Mouse (Mus musculus) kidney, embryonic 16.5 days (tissue): ENCODE measurements around the gene Coasy. TPM values are rescaled to one million over a fixed set of nuclear protein-coding genes. Genes with fewer than 3 reads are reported as not detected.

ENCODE experiments used
- ATAC-seq: fragments of 200-750 bp; cut with Nextera tagmentation; 2 replicates; pipeline ENCODE4 v1.8.0; 2017; ENCODE audit warnings: moderate TSS enrichment; ENCODE audit not compliant: low FRiP score, low TSS enrichment
- H3K27ac ChIP-seq: fragments of 300-500 bp; sonication (generic); 2 replicates; pipeline ENCODE4 v1.5.1; 2014; ENCODE audit warnings: low read length
- H3K27me3 ChIP-seq: fragments of 300-500 bp; sonication (generic); 2 replicates; pipeline ENCODE4 v1.6.1; 2014; ENCODE audit warnings: low read length, control low read depth, mixed read lengths; ENCODE audit not compliant: insufficient read depth
- H3K36me3 ChIP-seq: fragments of 300-500 bp; sonication (generic); 2 replicates; pipeline ENCODE4 v1.6.1; 2014; ENCODE audit warnings: low read length, control low read depth, mixed read lengths; ENCODE audit not compliant: insufficient read depth
- H3K4me1 ChIP-seq: fragments of 300-500 bp; sonication (generic); 2 replicates; pipeline ENCODE4 v1.6.1; 2014; ENCODE audit warnings: low read length, control low read depth, mixed read lengths; ENCODE audit not compliant: insufficient read depth
- H3K4me2 ChIP-seq: fragments of 300-500 bp; sonication (generic); replicated peaks from 2 replicates; pipeline ENCODE4 v1.6.1; 2014; ENCODE audit warnings: low read depth, low read length
- H3K4me3 ChIP-seq: fragments of 300-500 bp; sonication (generic); 2 replicates; pipeline ENCODE4 v1.5.1; 2014; ENCODE audit warnings: mild to moderate bottlenecking, low read length
- H3K9ac ChIP-seq: fragments of 300-500 bp; sonication (generic); replicated peaks from 2 replicates; pipeline ENCODE4 v1.6.1; 2014; ENCODE audit warnings: low read length
- H3K9me3 ChIP-seq: fragments of 300-500 bp; sonication (generic); 2 replicates; pipeline ENCODE4 v1.6.1; 2016; ENCODE audit warnings: low read length, control low read depth
- WGBS: fragments of 180-500 bp; shearing (Covaris S2); extraction: QIAGEN DNeasy Blood & Tissue Kit; methylation state at CpG from one replicate; pipeline ENCODE4 v1.1.7; 2014; 5-methylcytosine and 5-hydroxymethylcytosine counted together
- polyA plus RNA-seq: library from polyadenylated mRNA; unstranded; fragments of >200 nt; fragmentation: Nextera tagmentation; extraction: Ambion mirVana; gene quantifications from 2 replicates; pipeline ENCODE4 v1.2.1, GENCODE M21; 2015

Coasy gene
- polyA plus RNA-seq, 1 experiment from 2014 or later: 57.9 TPM

- H3K4me1 ChIP-seq: peaks cover 51% of the 10 kb centered on the region
- H3K27ac ChIP-seq: 0 out of 2 replicates have a peak overlapping the region, but pooled peaks have one; percentile 73
- H3K4me3 ChIP-seq: no peak overlapping the region
- no peaks in the 10 kb centered on the region for H3K9me3 ChIP-seq
- no peak overlapping the region for H3K9ac ChIP-seq
- H3K4me2 ChIP-seq: no peak overlapping the region
- no peak for ATAC-seq
- no peaks in the 10 kb centered on the region for H3K27me3 ChIP-seq
- WGBS: 89% methylated on average over 5 of the region's 5 CpGs
- no peaks in the 10 kb centered on the region for H3K36me3 ChIP-seq
These were observed 21.3 kb upstream of the Coasy start for GRCm38 (mm10) chr11:101061049-101061448.

- ATAC-seq: no peak
- Histone ChIP-seq H3K4me2 (no peak overlapping the region), H3K9ac (no peak overlapping the region), H3K4me1 (peaks cover 55% of the 10 kb centered on the region), H3K9me3 (no peaks in the 10 kb centered on the region), H3K36me3 (no peaks in the 10 kb centered on the region), H3K27me3 (no peaks in the 10 kb centered on the region), H3K4me3 (no peak overlapping the region), H3K27ac (peak overlapping the region; percentile 93; the same call in 1 of the 2 replicates)
- 82% methylated on average over 12 of the region's 12 CpGs for WGBS
These were observed 20.0 kb upstream of the Coasy start for GRCm38 (mm10) chr11:101062165-101062884.

GRCm38 (mm10) chr11:101062971-101063675 is 19.2 kb upstream of the Coasy start:
- no peaks in the 10 kb centered on the region for H3K9me3 ChIP-seq
- H3K27ac ChIP-seq: peak overlapping the region; percentile 93
- no peaks in the 10 kb centered on the region for H3K36me3 ChIP-seq
- no peaks in the 10 kb centered on the region for H3K27me3 ChIP-seq
- peak; percentile 8; the same call in 1 of the 2 replicates for ATAC-seq
- 59% methylated on average over 14 of the region's 14 CpGs for WGBS
- peaks cover 53% of the 10 kb centered on the region for H3K4me1 ChIP-seq
- H3K9ac ChIP-seq: peak overlapping the region; percentile 30
- no peak overlapping the region for H3K4me2 ChIP-seq
- H3K4me3 ChIP-seq: no peak overlapping the region

- Histone ChIP-seq H3K4me2 (no peak overlapping the region), H3K4me1 (peaks cover 46% of the 10 kb centered on the region), H3K4me3 (no peak overlapping the region), H3K27me3 (peaks cover 1% of the 10 kb centered on the region; the same call in 1 of the 2 replicates), H3K9me3 (no peaks in the 10 kb centered on the region), H3K9ac (peak overlapping the region; percentile 30), H3K27ac (peak overlapping the region; percentile 93), H3K36me3 (no peaks in the 10 kb centered on the region)
- peak; percentile 62 for ATAC-seq
- WGBS: 19% methylated on average over 12 of the region's 12 CpGs
These were observed 18.6 kb upstream of the Coasy start for GRCm38 (mm10) chr11:101063676-101064327.

DNA sequence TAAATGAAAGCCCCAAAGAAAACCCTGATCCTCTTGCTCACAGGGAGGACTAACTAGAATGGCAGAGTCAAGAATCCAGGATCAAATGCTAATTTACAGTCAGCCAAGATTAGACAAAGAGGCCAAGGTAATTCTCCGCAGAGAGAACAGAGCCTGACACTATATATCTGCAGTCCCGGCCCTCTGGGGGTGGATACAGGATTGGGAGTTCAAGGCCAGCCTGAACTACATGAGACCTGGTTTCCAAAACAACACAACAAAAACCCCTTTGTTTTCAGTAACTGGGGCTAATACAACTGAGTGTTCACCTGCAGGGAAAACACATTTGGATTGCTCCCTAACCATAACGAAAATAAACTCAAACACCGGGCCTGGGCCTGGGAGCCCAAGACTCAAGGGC is 17.9 kb upstream of the Coasy start:
- 77% methylated on average over 4 of the region's 4 CpGs for WGBS
- H3K36me3 ChIP-seq: no peaks in the 10 kb centered on the region
- peaks cover 3% of the 10 kb centered on the region; the same call in 1 of the 2 replicates for H3K27me3 ChIP-seq
- no peak for ATAC-seq
- no peak overlapping the region for H3K4me2 ChIP-seq
- H3K27ac ChIP-seq: peak overlapping the region; percentile 93
- H3K4me3 ChIP-seq: no peak overlapping the region
- H3K4me1 ChIP-seq: peaks cover 43% of the 10 kb centered on the region
- H3K9me3 ChIP-seq: no peaks in the 10 kb centered on the region
- no peak overlapping the region; the same call in 1 of the 2 replicates for H3K9ac ChIP-seq

- WGBS: 92% methylated on average over 9 of the region's 9 CpGs
- H3K27me3 ChIP-seq: peaks cover 3% of the 10 kb centered on the region; the same call in 1 of the 2 replicates
- no peaks in the 10 kb centered on the region for H3K36me3 ChIP-seq
- no peak overlapping the region for H3K4me3 ChIP-seq
- no peak overlapping the region for H3K27ac ChIP-seq
- peaks cover 40% of the 10 kb centered on the region for H3K4me1 ChIP-seq
- no peak overlapping the region for H3K4me2 ChIP-seq
- ATAC-seq: no peak
- H3K9ac ChIP-seq: no peak overlapping the region
- no peaks in the 10 kb centered on the region for H3K9me3 ChIP-seq
These were observed 17.4 kb upstream of the Coasy start for GRCm38 (mm10) chr11:101065002-101065401.

DNA sequence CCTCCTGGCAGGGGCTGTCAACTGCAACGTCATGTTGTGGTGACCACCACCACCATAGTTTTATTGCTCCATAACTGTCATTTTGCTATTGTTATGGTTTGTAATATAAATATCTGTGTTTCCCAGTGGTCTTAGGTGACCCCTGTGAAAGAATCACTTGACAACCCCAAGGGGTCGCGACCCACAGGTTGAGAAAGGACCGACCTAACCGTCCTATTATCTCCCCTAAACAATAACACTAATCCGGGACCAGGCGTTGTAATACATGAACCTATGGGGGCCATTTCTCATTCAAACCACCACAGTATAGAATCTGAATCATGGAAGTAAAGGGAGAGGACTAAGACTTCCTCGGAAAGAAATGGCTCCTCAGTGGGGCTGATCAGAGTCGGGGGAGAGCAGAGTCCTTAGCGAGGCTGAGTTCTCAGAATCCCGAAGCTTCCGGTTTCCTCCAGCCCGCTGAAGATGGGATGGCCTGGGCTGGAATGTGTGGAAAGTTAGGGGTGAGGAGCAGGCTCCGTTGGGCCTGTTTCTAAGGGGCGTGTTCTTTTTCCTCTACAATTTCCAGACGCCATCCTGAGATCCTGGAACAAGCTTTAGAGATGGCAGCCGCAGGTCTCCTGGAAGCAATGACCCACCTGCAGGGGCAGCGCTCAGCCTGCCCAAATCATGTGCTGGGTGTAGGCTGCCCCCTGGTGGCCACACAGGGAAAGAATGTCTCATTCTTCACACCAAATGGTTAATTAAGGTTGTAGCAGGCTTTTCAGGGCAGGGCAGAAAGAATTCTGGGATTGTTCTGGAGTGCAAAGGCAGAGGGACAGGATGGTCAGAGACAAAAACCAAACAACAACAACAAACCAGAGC is 15.6 kb upstream of the Coasy start:
- Histone ChIP-seq H3K4me1 (peaks cover 40% of the 10 kb centered on the region), H3K4me2 (peak overlapping the region; percentile 60), H3K4me3 (peak overlapping the region; percentile 27), H3K27ac (no peak overlapping the region), H3K9me3 (no peaks in the 10 kb centered on the region), H3K36me3 (no peaks in the 10 kb centered on the region), H3K9ac (peak overlapping the region; percentile 51), H3K27me3 (peaks cover 3% of the 10 kb centered on the region; the same call in 1 of the 2 replicates)
- ATAC-seq: no peak
- 27% methylated on average over 18 of the region's 18 CpGs for WGBS

DNA sequence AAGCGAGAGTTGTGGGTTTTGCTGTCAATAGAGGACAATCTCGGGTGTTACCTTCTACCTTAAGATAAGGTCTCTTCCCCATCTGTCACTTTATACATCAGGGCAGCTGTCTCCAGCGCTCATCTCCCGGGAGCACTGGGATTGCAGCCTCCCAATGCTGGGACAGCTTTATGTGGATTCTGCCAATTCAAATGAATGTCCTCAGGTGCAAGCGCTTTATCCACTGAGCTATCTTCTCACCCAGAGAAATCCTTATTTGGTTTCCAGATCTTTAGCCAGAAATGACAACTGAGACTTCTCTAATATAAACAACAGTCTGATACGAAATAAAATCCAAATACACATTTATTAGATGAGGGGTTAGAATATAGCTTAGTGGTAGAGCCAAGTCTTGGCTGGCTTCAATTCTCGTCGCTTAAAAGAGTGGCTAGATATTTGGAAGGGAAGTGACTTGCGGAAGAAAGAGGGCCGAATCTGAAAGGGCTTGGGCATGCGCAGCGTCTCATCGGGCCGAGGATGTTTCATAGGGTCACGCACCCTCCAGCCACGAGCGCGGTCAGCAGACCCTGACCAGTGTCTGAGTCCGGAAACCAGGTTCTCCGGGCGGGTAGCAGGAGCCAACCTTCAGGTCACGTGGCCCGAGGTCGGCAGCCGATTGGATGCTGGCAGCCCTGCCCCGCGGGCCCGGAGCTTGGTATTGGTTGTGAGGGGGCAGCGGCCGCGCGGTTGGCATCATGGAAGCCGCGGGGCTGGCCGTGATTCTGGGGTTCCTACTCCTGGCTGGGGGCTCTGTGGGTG is 12.8 kb upstream of the Coasy start, which contains the start of gene Naglu:
TSS of gene Naglu (plus strand) at position 622 of the 798 bp plus-strand sequence.
- WGBS: 5% methylated on average over 35 of the region's 35 CpGs
- Histone ChIP-seq H3K9ac (peak within 1 kb of the TSS; percentile 67), H3K4me1 (peaks cover 19% of the 10 kb centered on the region), H3K4me2 (peak within 1 kb of the TSS; percentile 80), H3K27ac (no peak within 1 kb of the TSS), H3K9me3 (no peaks in the 10 kb centered on the region), H3K36me3 (no peaks in the 10 kb centered on the region), H3K4me3 (peak within 1 kb of the TSS; percentile 64), H3K27me3 (peaks cover 3% of the 10 kb centered on the region; the same call in 1 of the 2 replicates)
- peak; percentile 89 for ATAC-seq
